Mouse (Mus musculus) cerebellum, postnatal 14 days (tissue): ENCODE data around the gene Slc7a7.
A peak's percentile ranks its signal among the peaks of the same experiment; 100 is the strongest.

Source experiments
- DNase-seq, 2 experiments: peaks; one replicate each; pipeline ENCODE4 v3.0.0; 2021; ENCODE audit warnings: mixed read lengths in 2 of 2

Gene Slc7a7

GRCm38 (mm10) chr14:54417623-54418081, at the start of gene Slc7a7:
TSS of gene Slc7a7 (minus strand) at chr14:54417780.
- DNase-seq: no peak

- peak; percentile 72 to 75 for DNase-seq
Measured at GRCm38 (mm10) chr14:54464293-54465005, 46.9 kb upstream of the Slc7a7 start.

- peak; percentile 91 to 93 for DNase-seq
Measured at GRCm38 (mm10) chr14:54463959-54464292, 46.3 kb upstream of the Slc7a7 start, which contains the start of gene Lrp10. TSS of gene Lrp10 (plus strand) at chr14:54464137.

GRCm38 (mm10) chr14:54463108-54463958, 45.8 kb upstream of the Slc7a7 start:
- no peak for DNase-seq

- DNase-seq: no peak
Measured at GRCm38 (mm10) chr14:54462146-54462545, 44.6 kb upstream of the Slc7a7 start.

- DNase-seq: no peak
Measured at GRCm38 (mm10) chr14:54457907-54458569, 40.5 kb upstream of the Slc7a7 start.

- no peak for DNase-seq
Measured at GRCm38 (mm10) chr14:54454669-54455528, 37.3 kb upstream of the Slc7a7 start.

- DNase-seq: no peak
Measured at GRCm38 (mm10) chr14:54453566-54453965, 36.0 kb upstream of the Slc7a7 start.

- no peak for DNase-seq
Measured at GRCm38 (mm10) chr14:54445476-54445875, 27.9 kb upstream of the Slc7a7 start.

GRCm38 (mm10) chr14:54443712-54444618, 26.4 kb upstream of the Slc7a7 start:
- DNase-seq: no peak

GRCm38 (mm10) chr14:54443196-54443595, 25.6 kb upstream of the Slc7a7 start:
- no peak for DNase-seq

GRCm38 (mm10) chr14:54442548-54442947, 25.0 kb upstream of the Slc7a7 start:
- DNase-seq: no peak

- no peak for DNase-seq
Measured at GRCm38 (mm10) chr14:54441365-54441764, 23.8 kb upstream of the Slc7a7 start.

GRCm38 (mm10) chr14:54440538-54440937, 23.0 kb upstream of the Slc7a7 start:
- DNase-seq: no peak

- DNase-seq: no peak
Measured at GRCm38 (mm10) chr14:54439610-54440009, 22.0 kb upstream of the Slc7a7 start.

GRCm38 (mm10) chr14:54439155-54439554, 21.6 kb upstream of the Slc7a7 start:
- no peak for DNase-seq

GRCm38 (mm10) chr14:54435194-54435918, 17.8 kb upstream of the Slc7a7 start:
- no peak for DNase-seq

GRCm38 (mm10) chr14:54433941-54434531, 16.5 kb upstream of the Slc7a7 start:
- no peak for DNase-seq

- peak; percentile 34 to 45 for DNase-seq
Measured at GRCm38 (mm10) chr14:54432837-54433830, 15.6 kb upstream of the Slc7a7 start.
